Mouse (Mus musculus): ENCODE results near the gene Wdr5. TPM values are rescaled to one million over a fixed set of nuclear protein-coding genes. Genes with fewer than 3 reads are reported as not detected.

The Wdr5 gene
- polyA plus RNA-seq, 1 experiment, result 27.2 TPM

GRCm38 (mm10) chr2:27582112-27582511 is 67.2 kb downstream of the Wdr5 start:
- Histone ChIP-seq H3K36me3 (ENCODE audit: control insufficient read depth, insufficient read depth, low read length) (no peaks in the 10 kb centered on the region), H3K27ac (ENCODE audit: control insufficient read depth, insufficient read depth, low read depth, low read length) (no peak overlapping the region), H3K4me1 (ENCODE audit: control insufficient read depth, insufficient read depth, low read length) (no peaks in the 10 kb centered on the region), H3K4me3 (ENCODE audit: control insufficient read depth, low read depth, low read length) (no peak overlapping the region), H3K27me3 (ENCODE audit: control insufficient read depth, insufficient read depth, low read length) (no peaks in the 10 kb centered on the region)
- TF ChIP-seq POLR2A (IDR thresholded peaks at IDR 0.05; ENCODE audit: control insufficient read depth, low read depth, low read length), result no peak
- no peak for TF ChIP-seq CTCF (IDR thresholded peaks at IDR 0.05; ENCODE audit: control insufficient read depth, insufficient read depth, insufficient replicate concordance, low read depth, low read length)

DNA sequence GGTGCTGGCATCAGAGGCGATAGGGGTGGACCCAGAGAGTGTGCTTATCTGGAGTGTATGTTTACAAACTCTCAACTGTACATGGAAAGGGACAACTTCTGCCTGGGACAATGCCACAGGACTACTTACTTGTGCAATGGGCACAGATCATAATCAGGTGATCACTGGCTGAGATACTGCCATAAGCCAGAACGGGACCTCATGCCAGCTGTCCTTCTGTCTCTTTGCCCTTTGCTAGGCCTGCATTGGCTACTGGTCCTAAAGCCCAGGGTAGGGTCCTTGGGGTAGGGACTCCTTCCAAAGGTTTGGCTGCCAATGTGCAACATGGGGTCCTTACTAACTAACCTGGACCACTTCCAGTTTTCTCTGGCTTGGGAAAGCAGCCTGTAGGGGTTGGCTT is 68.1 kb downstream of the Wdr5 start:
- no peaks in the 10 kb centered on the region for H3K27me3 ChIP-seq (ENCODE audit: control insufficient read depth, insufficient read depth, low read length)

DNA sequence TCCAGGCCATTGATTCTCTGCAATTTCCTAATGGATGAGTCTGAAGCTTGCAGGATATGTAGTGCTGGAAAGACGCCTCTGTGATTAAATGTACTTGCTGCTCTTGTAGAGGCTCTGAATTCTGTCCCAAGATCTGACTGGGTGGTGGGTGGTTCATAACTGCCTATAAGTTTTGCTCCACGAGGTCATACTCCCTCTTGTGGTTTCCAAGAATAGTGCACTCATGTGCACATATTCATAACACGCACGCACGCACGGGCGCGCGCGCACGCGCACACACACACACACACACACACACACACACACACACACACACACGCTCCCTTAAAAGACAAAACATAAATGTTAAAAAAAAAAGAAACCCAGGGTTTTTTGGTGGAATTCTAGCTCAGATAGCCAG is 69.6 kb downstream of the Wdr5 start:
- TF ChIP-seq CTCF (IDR thresholded peaks at IDR 0.05; ENCODE audit: control insufficient read depth, insufficient read depth, insufficient replicate concordance, low read depth, low read length), result no peak
- Histone ChIP-seq H3K27ac (ENCODE audit: control insufficient read depth, insufficient read depth, low read depth, low read length) (no peak overlapping the region), H3K4me1 (ENCODE audit: control insufficient read depth, insufficient read depth, low read length) (no peaks in the 10 kb centered on the region), H3K4me3 (ENCODE audit: control insufficient read depth, low read depth, low read length) (no peak overlapping the region), H3K27me3 (ENCODE audit: control insufficient read depth, insufficient read depth, low read length) (no peaks in the 10 kb centered on the region), H3K36me3 (ENCODE audit: control insufficient read depth, insufficient read depth, low read length) (no peaks in the 10 kb centered on the region)

More for the DNA sequence above, 68.1 kb downstream of the Wdr5 start:
- TF ChIP-seq POLR2A (IDR thresholded peaks at IDR 0.05; ENCODE audit: control insufficient read depth, low read depth, low read length), result no peak
- no peak for TF ChIP-seq CTCF (IDR thresholded peaks at IDR 0.05; ENCODE audit: control insufficient read depth, insufficient read depth, insufficient replicate concordance, low read depth, low read length)
- no peak overlapping the region for H3K4me3 ChIP-seq (ENCODE audit: control insufficient read depth, low read depth, low read length)
- no peak overlapping the region for H3K27ac ChIP-seq (ENCODE audit: control insufficient read depth, insufficient read depth, low read depth, low read length)
- no peaks in the 10 kb centered on the region for H3K4me1 ChIP-seq (ENCODE audit: control insufficient read depth, insufficient read depth, low read length)
- H3K36me3 ChIP-seq (ENCODE audit: control insufficient read depth, insufficient read depth, low read length), result no peaks in the 10 kb centered on the region

Other genes starting within 250 kb of the Wdr5 start
- 35.7 and 56.1 TPM in 2 replicates for gene Vav2, start 88.1 kb upstream of the Wdr5 start, polyA plus RNA-seq (2012; rRNA removed)
- 9.7 and 13.3 TPM in 2 replicates for gene Brd3os, start 72.8 kb upstream of the Wdr5 start, polyA plus RNA-seq (2012; rRNA removed)
- 109 and 119 TPM in 2 replicates for gene Brd3, start 7.5 kb upstream of the Wdr5 start, polyA plus RNA-seq (2012; rRNA removed)
- gene Rxra, start 161.3 kb downstream of the Wdr5 start, polyA plus RNA-seq (2012; rRNA removed), result 54.3 and 55.2 TPM in 2 replicates